In genomic region chr5:136170512-136171362, GRCm38 (mm10) we compare ENCODE assay signal across 8 mouse cellular contexts. TPM values are rescaled to one million over a fixed set of nuclear protein-coding genes. Genes with fewer than 3 reads are reported as not detected.
DNase-seq lines count a peak whose midpoint lies in the region; ATAC-seq lines count a peak whose summit lies in the region.

Gene Orai2 (minus strand): TSS chr5:136170713.

- H3K4me3 ChIP-seq in heart, embryonic 12.5 days = peak within 1 kb of the TSS; percentile 59
- H3K4me3 ChIP-seq in kidney, embryonic 16.5 days (ENCODE audit: low read length) = peak within 1 kb of the TSS; percentile 62

- peak within 1 kb of the TSS; percentile 66 for H3K9ac ChIP-seq in heart, embryonic 12.5 days
- H3K9ac ChIP-seq in kidney, embryonic 16.5 days (replicated peaks; ENCODE audit: low read length) = peak within 1 kb of the TSS; percentile 72

- H3K4me1 ChIP-seq in heart, embryonic 12.5 days (replicated peaks) = peaks cover 5% of the 10 kb centered on the region
- peaks cover 14% of the 10 kb centered on the region for H3K4me1 ChIP-seq in kidney, embryonic 16.5 days (ENCODE audit: insufficient read depth, low read length)

- peak; percentile 53 for ATAC-seq in erythroid progenitor cell, adult 5-6 weeks (replicated peaks; ENCODE audit: low FRiP score, poor library complexity, severe bottlenecking)
- peak; percentile 86 for ATAC-seq in heart, embryonic 12.5 days (ENCODE audit: insufficient number of reproducible peaks, low FRiP score)
- ATAC-seq in kidney, embryonic 16.5 days (ENCODE audit: low FRiP score, low TSS enrichment) = peak; percentile 86
- ATAC-seq in monocyte, adult 5-6 weeks (replicated peaks; ENCODE audit: insufficient number of reproducible peaks, low FRiP score, low TSS enrichment, poor library complexity, severe bottlenecking) = peak; percentile 58

- no peaks in the 10 kb centered on the region for H3K27me3 ChIP-seq in heart, embryonic 12.5 days (replicated peaks)
- H3K27me3 ChIP-seq in kidney, embryonic 16.5 days (ENCODE audit: insufficient read depth, low read length) = no peaks in the 10 kb centered on the region

- H3K4me2 ChIP-seq in heart, embryonic 12.5 days = peak within 1 kb of the TSS; percentile 94
- peak within 1 kb of the TSS; percentile 98 for H3K4me2 ChIP-seq in kidney, embryonic 16.5 days (replicated peaks; ENCODE audit: low read depth, low read length)

- peaks cover 7% of the 10 kb centered on the region for H3K9me3 ChIP-seq in heart, embryonic 12.5 days (replicated peaks)
- H3K9me3 ChIP-seq in kidney, embryonic 16.5 days (ENCODE audit: low read length) = peaks cover 4% of the 10 kb centered on the region; the same call in 1 of the 2 replicates

- peak; percentile 87 for DNase-seq in CD4-positive helper T cell, adult 2 months (ENCODE audit: low read depth, low spot score)
- DNase-seq in brain, embryonic 18.5 days (ENCODE audit: low read depth, low spot score) = peak; percentile 65
- DNase-seq in liver = peak; percentile 81
- peak; percentile 88 for DNase-seq in spleen, postnatal 36 days (ENCODE audit: low spot score in 2 of 2)

- H3K27ac ChIP-seq in heart, embryonic 12.5 days (ENCODE audit: poor library complexity, severe bottlenecking) = no peak within 1 kb of the TSS
- peak within 1 kb of the TSS; percentile 45; the same call in 1 of the 2 replicates for H3K27ac ChIP-seq in kidney, embryonic 16.5 days (ENCODE audit: low read length)

- no peaks in the 10 kb centered on the region for H3K36me3 ChIP-seq in heart, embryonic 12.5 days
- no peaks in the 10 kb centered on the region for H3K36me3 ChIP-seq in kidney, embryonic 16.5 days (ENCODE audit: insufficient read depth, low read length)

- WGBS in heart, embryonic 12.5 days = 5% methylated on average over 49 of the region's 49 CpGs
- under 1% methylated on average over 49 of the region's 49 CpGs for WGBS in kidney, embryonic 16.5 days

RNA-seq across cellular contexts. Expression of gene Orai2, which starts in this region (rescaled TPM):
- 7.5 and 7.6 TPM in 2 replicates for total RNA-seq in erythroid progenitor cell, adult 5-6 weeks (2015; ENCODE audit: low replicate concordance)
- total RNA-seq in erythroid progenitor cell, adult 5-6 weeks (2017; ENCODE audit: low replicate concordance) = 2.9 and 5.8 TPM in 2 replicates
- polyA plus RNA-seq in heart, embryonic 12.5 days (2016; fragmentation: Nextera tagmentation; extraction: Ambion mirVana) = 3.0 and 3.1 TPM in 2 replicates
- polyA plus RNA-seq in kidney, embryonic 16.5 days (2015; fragmentation: Nextera tagmentation; extraction: Ambion mirVana) = 6.1 and 6.6 TPM in 2 replicates
- 49.2 to 68.3 TPM (median 57.3 TPM) in 3 replicates for total RNA-seq in monocyte, adult 5-6 weeks (2017)
